Mouse (Mus musculus): Measurements from ENCODE around the gene Tnks2.
"Not testable (repeated sequence)": the region's sequence is repeated elsewhere in the genome, so short reads cannot be mapped to it uniquely, and the experiment has no call there.

Tnks2 gene

GRCm38 (mm10) chr19:36822701-36823100 is 11.3 kb upstream of the Tnks2 start:
- no peak for ATAC-seq (ENCODE audit: low TSS enrichment)

- no peak for ATAC-seq (ENCODE audit: low TSS enrichment)
Measured at GRCm38 (mm10) chr19:36827650-36828049, 6.4 kb upstream of the Tnks2 start.

- ATAC-seq (ENCODE audit: low TSS enrichment): no peak
Measured at GRCm38 (mm10) chr19:36828322-36828721, 5.7 kb upstream of the Tnks2 start.

- ATAC-seq (ENCODE audit: low TSS enrichment): no peak
Measured at GRCm38 (mm10) chr19:36832951-36833787, 863 bp upstream of the Tnks2 start.

GRCm38 (mm10) chr19:36834532-36835431 is 750 bp downstream of the Tnks2 start:
- peak; percentile 46 for ATAC-seq (ENCODE audit: low TSS enrichment)

- no peak for ATAC-seq (ENCODE audit: low TSS enrichment)
Measured at GRCm38 (mm10) chr19:36836035-36836434, 2.0 kb downstream of the Tnks2 start.

GRCm38 (mm10) chr19:36840301-36840700 is 6.3 kb downstream of the Tnks2 start:
- ATAC-seq (ENCODE audit: low TSS enrichment): no peak

GRCm38 (mm10) chr19:36843866-36844265 is 9.8 kb downstream of the Tnks2 start:
- no peak for ATAC-seq (ENCODE audit: low TSS enrichment)

- ATAC-seq (ENCODE audit: low TSS enrichment): no peak
Measured at GRCm38 (mm10) chr19:36845924-36846323, 11.9 kb downstream of the Tnks2 start.

- ATAC-seq (ENCODE audit: low TSS enrichment): no peak
Measured at GRCm38 (mm10) chr19:36853831-36854230, 19.8 kb downstream of the Tnks2 start.

GRCm38 (mm10) chr19:36857851-36858250 is 23.8 kb downstream of the Tnks2 start:
- no peak for ATAC-seq (ENCODE audit: low TSS enrichment)

GRCm38 (mm10) chr19:36860393-36860792 is 26.4 kb downstream of the Tnks2 start:
- ATAC-seq (ENCODE audit: low TSS enrichment): no peak

GRCm38 (mm10) chr19:36865905-36866304 is 31.9 kb downstream of the Tnks2 start:
- no peak for ATAC-seq (ENCODE audit: low TSS enrichment)

GRCm38 (mm10) chr19:36867416-36867815 is 33.4 kb downstream of the Tnks2 start:
- no peak for ATAC-seq (ENCODE audit: low TSS enrichment)

GRCm38 (mm10) chr19:36868675-36869074 is 34.6 kb downstream of the Tnks2 start:
- ATAC-seq (ENCODE audit: low TSS enrichment): not testable (repeated sequence)

GRCm38 (mm10) chr19:36874651-36875050 is 40.6 kb downstream of the Tnks2 start:
- ATAC-seq (ENCODE audit: low TSS enrichment): no peak

- no peak for ATAC-seq (ENCODE audit: low TSS enrichment)
Measured at GRCm38 (mm10) chr19:36877329-36877728, 43.3 kb downstream of the Tnks2 start.

- peak; percentile 38; the same call in 1 of the 2 replicates for ATAC-seq (ENCODE audit: low TSS enrichment)
Measured at GRCm38 (mm10) chr19:36878743-36879495, 44.9 kb downstream of the Tnks2 start.

GRCm38 (mm10) chr19:36883119-36883518 is 49.1 kb downstream of the Tnks2 start:
- ATAC-seq (ENCODE audit: low TSS enrichment): no peak

GRCm38 (mm10) chr19:36886316-36886715 is 52.3 kb downstream of the Tnks2 start:
- ATAC-seq (ENCODE audit: low TSS enrichment): no peak

- no peak for ATAC-seq (ENCODE audit: low TSS enrichment)
Measured at GRCm38 (mm10) chr19:36887706-36888105, 53.7 kb downstream of the Tnks2 start.

- 0 out of 2 replicates have a peak, but pooled peaks have one; percentile 28 for ATAC-seq (ENCODE audit: low TSS enrichment)
Measured at GRCm38 (mm10) chr19:36891746-36892145, 57.7 kb downstream of the Tnks2 start.

Data from frontal cortex, adult (tissue).